Mouse (Mus musculus): ENCODE results near the gene Cacng8.

GRCm38 (mm10) chr7:3422051-3422450 is 31.6 kb downstream of the Cacng8 start:
- TF ChIP-seq POLR2A (IDR thresholded peaks at IDR 0.05; ENCODE audit: borderline replicate concordance, control insufficient read depth, low read depth, low read length) (no peak), CTCF (IDR thresholded peaks at IDR 0.05; ENCODE audit: control insufficient read depth, insufficient read depth, low read length) (no peak)

Measured in bone marrow, adult 2 months (tissue).